Mouse (Mus musculus) MEL (cell line): ENCODE results near the gene Ppfia4.

Experiments used
- CTCF ChIP-seq, 3 experiments: IDR thresholded peaks in 2 of 3; conservative IDR thresholded peaks in 1 of 3; 2 replicates each; pipeline ENCODE4 v1.5.1; 2011 to 2012; ENCODE audit warnings: low read length in 3 of 3, low read depth in 2 of 3, mild to moderate bottlenecking in 2 of 3, improper control_type of control experiment in 1 of 3, inconsistent platforms in 1 of 3, mixed read lengths in 1 of 3, moderate library complexity in 1 of 3; ENCODE audit not compliant: control insufficient read depth in 1 of 3, insufficient read depth in 1 of 3, poor library complexity in 1 of 3, severe bottlenecking in 1 of 3
- E2F4 ChIP-seq: IDR thresholded peaks from 2 replicates; pipeline ENCODE4 v1.6.1; 2011; ENCODE audit warnings: low read depth, low read length, improper control_type of control experiment, borderline replicate concordance
- EP300 ChIP-seq, 2 experiments: IDR thresholded peaks; 2 replicates each; pipeline ENCODE4 v1.6.1; 2011; ENCODE audit warnings: improper control_type of control experiment in 2 of 2, low read length in 2 of 2, low read depth in 1 of 2, mild to moderate bottlenecking in 1 of 2
- ETS1 ChIP-seq: IDR thresholded peaks from 2 replicates; pipeline ENCODE4 v1.6.1; 2012; ENCODE audit warnings: low read depth, mild to moderate bottlenecking, inconsistent platforms, low read length, improper control_type of control experiment, moderate library complexity
- GATA1 ChIP-seq: IDR thresholded peaks from 2 replicates; pipeline ENCODE4 v1.6.1; 2011; ENCODE audit warnings: low read depth, low read length, improper control_type of control experiment
- HCFC1 ChIP-seq: IDR thresholded peaks from 2 replicates; pipeline ENCODE4 v1.6.1; 2012; ENCODE audit warnings: low read depth, mild to moderate bottlenecking, inconsistent platforms, low read length, improper control_type of control experiment, moderate library complexity
- JUND ChIP-seq: IDR thresholded peaks from 2 replicates; pipeline ENCODE4 v1.6.1; 2011; ENCODE audit warnings: low read depth, mild to moderate bottlenecking, improper control_type of control experiment, low read length
- NELFE ChIP-seq: IDR thresholded peaks from 2 replicates; pipeline ENCODE4 v1.6.1; 2011; ENCODE audit warnings: low read depth, low read length, improper control_type of control experiment
- POLR2A ChIP-seq, 2 experiments: IDR thresholded peaks; 2 replicates each; pipeline ENCODE4 v1.6.1; 2011 to 2012; ENCODE audit warnings: low read length in 2 of 2, mild to moderate bottlenecking in 2 of 2, control low read depth in 1 of 2, improper control_type of control experiment in 1 of 2, low read depth in 1 of 2, moderate library complexity in 1 of 2; ENCODE audit not compliant: control insufficient read depth in 1 of 2, insufficient read depth in 1 of 2, poor library complexity in 1 of 2
- TBP ChIP-seq: IDR thresholded peaks from 2 replicates; pipeline ENCODE4 v1.8.0; 2011; ENCODE audit warnings: low read depth, low read length, improper control_type of control experiment
- UBTF ChIP-seq: IDR thresholded peaks from 2 replicates; pipeline ENCODE4 v1.6.1; 2012; ENCODE audit warnings: low read depth, mild to moderate bottlenecking, inconsistent platforms, low read length, improper control_type of control experiment, moderate library complexity, borderline replicate concordance; ENCODE audit not compliant: insufficient read depth
- ZNF384 ChIP-seq: IDR thresholded peaks from 2 replicates; pipeline ENCODE4 v1.6.1; 2012; ENCODE audit warnings: low read depth, mild to moderate bottlenecking, inconsistent platforms, low read length, improper control_type of control experiment

DNA sequence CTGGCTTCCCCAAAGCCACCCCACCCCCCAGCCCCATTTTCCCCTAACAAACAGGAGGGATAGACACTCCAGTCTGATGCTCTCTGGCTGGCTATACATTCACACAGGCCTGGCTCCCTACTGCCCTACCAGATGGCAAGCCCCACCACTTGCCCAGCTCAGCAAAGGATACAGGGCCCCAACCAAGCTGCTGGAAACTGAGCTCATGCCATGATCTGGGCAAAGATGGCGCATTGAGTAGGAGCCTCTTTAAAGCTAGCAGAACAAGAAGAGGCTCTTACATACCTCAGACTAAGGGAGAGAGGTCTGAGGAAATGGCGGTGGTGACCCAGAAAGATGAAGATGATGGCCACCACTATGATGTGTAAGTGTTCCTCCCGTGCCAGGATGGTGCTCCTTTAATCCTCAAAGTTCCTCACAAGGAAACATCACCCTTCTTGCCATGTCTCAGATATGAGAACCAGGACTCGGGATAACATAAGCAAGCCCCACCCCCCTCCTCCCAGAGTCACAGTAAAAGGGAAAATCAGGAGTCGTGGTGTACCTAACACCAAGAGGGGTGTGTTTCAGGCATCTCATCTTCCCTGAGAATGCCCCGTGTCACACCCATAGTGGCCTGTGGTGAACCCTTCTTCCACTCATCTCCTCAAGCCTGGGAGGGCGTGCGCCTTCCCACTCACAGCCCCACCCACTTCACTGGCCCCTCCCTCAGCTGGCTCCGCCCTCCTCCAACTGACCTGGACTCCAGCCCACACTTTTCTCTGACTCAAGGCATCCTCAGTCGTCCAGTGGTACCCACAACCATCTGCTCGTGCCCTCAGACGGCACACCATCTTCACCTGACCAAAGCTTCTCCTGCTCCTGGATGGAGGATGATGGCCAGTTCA lies 3.4 kb upstream of the Ppfia4 start:
- TF ChIP-seq GATA1 (no peak), NELFE (no peak), CTCF (IDR thresholded peaks at IDR 0.05 in 2 of 3, conservative IDR thresholded peaks at IDR 0.05 in 1 of 3; ENCODE audit: control insufficient read depth in 1 of 3, insufficient read depth in 1 of 3, low read depth in 2 of 3, low read length in 3 of 3, poor library complexity in 1 of 3, severe bottlenecking in 1 of 3) (no peak), TBP (no peak), ETS1 (no peak), JUND (no peak), POLR2A (IDR thresholded peaks at IDR 0.05; ENCODE audit: control insufficient read depth in 1 of 2, insufficient read depth in 1 of 2, low read depth in 1 of 2, low read length in 2 of 2, poor library complexity in 1 of 2) (no peak), EP300 (IDR thresholded peaks at IDR 0.05; ENCODE audit: low read depth in 1 of 2, low read length in 2 of 2) (no peak), ZNF384 (no peak), HCFC1 (no peak), UBTF (no peak), E2F4 (no peak)
